Mouse (Mus musculus) midbrain, postnatal 0 days (tissue): ENCODE results near the gene Fn3k. TPM values are rescaled to one million over a fixed set of nuclear protein-coding genes. Genes with fewer than 3 reads are reported as not detected.
A peak's percentile ranks its signal among the peaks of the same experiment; 100 is the strongest.

Experiments
- ATAC-seq: fragments of 200-750 bp; cut with Nextera tagmentation; 2 replicates; pipeline ENCODE4 v1.8.0; 2017; ENCODE audit warnings: moderate number of reproducible peaks, mild to moderate bottlenecking, moderate TSS enrichment, moderate library complexity; ENCODE audit not compliant: low FRiP score
- DNase-seq: peaks from one replicate; pipeline ENCODE4 v3.0.0-alpha.2; 2015; ENCODE audit warnings: low spot score
- H3K27ac ChIP-seq: fragments of 300-500 bp; sonication (generic); 2 replicates; pipeline ENCODE4 v1.5.1; 2014; ENCODE audit warnings: low read depth, mild to moderate bottlenecking, low read length, mixed read lengths
- H3K27me3 ChIP-seq: fragments of 300-500 bp; sonication (generic); 2 replicates; pipeline ENCODE4 v1.6.1; 2014; ENCODE audit warnings: low read length, control low read depth, mixed read lengths; ENCODE audit not compliant: insufficient read depth
- H3K36me3 ChIP-seq: fragments of 300-500 bp; sonication (generic); 2 replicates; pipeline ENCODE4 v1.6.1; 2014; ENCODE audit warnings: low read length, control low read depth, mixed read lengths; ENCODE audit not compliant: insufficient read depth
- H3K4me1 ChIP-seq: fragments of 300-500 bp; sonication (generic); 2 replicates; pipeline ENCODE4 v1.6.1; 2014; ENCODE audit warnings: mild to moderate bottlenecking, control low read depth, antibody characterized with exemption, low read length, mixed read lengths; ENCODE audit not compliant: insufficient read depth
- H3K4me2 ChIP-seq: fragments of 300-500 bp; sonication (generic); 2 replicates; pipeline ENCODE4 v1.6.1; 2014; ENCODE audit warnings: low read depth, mild to moderate bottlenecking, low read length, mixed read lengths; ENCODE audit not compliant: poor library complexity, severe bottlenecking
- H3K4me3 ChIP-seq: fragments of 300-500 bp; sonication (generic); 2 replicates; pipeline ENCODE4 v1.5.1; 2014; ENCODE audit warnings: low read depth, mild to moderate bottlenecking, low read length, moderate library complexity
- H3K9ac ChIP-seq: fragments of 300-500 bp; sonication (generic); replicated peaks from 2 replicates; pipeline ENCODE4 v1.6.1; 2014; ENCODE audit warnings: mild to moderate bottlenecking, low read length, moderate library complexity, mixed read lengths; ENCODE audit not compliant: poor library complexity, severe bottlenecking
- H3K9me3 ChIP-seq: fragments of 300-500 bp; sonication (generic); 2 replicates; pipeline ENCODE4 v1.6.1; 2016; ENCODE audit warnings: low read length, control low read depth
- CTCF ChIP-seq: IDR thresholded peaks from 2 replicates; pipeline ENCODE4 v1.5.1; 2016; ENCODE audit warnings: antibody characterized with exemption, mild to moderate bottlenecking
- WGBS: fragments of 180-500 bp; shearing (Covaris S2); extraction: QIAGEN DNeasy Blood & Tissue Kit; methylation state at CpG from one replicate; pipeline ENCODE4 v1.1.7; 2014; 5-methylcytosine and 5-hydroxymethylcytosine counted together
- polyA plus RNA-seq: library from polyadenylated mRNA; unstranded; fragments of >200 nt; fragmentation: Nextera tagmentation; extraction: Ambion mirVana; gene quantifications from 2 replicates; pipeline ENCODE4 v1.2.1, GENCODE M21; 2015
- total RNA-seq: library from RNA; depleted of rRNA; stranded (reverse); fragments of >200 nt; gene quantifications from 2 replicates; pipeline ENCODE4 v1.2.3, GENCODE M21; 2014; rRNA removed

Gene Fn3k
- total RNA-seq (2.2 and 8.2 TPM in 2 replicates), polyA plus RNA-seq (3.7 and 3.9 TPM in 2 replicates)

- 3% methylated on average over 30 of the region's 30 CpGs for WGBS
- peak; percentile 91 for DNase-seq
- peaks cover 12% of the 10 kb centered on the region for H3K4me1 ChIP-seq
- H3K9me3 ChIP-seq, result no peaks in the 10 kb centered on the region
- peak; percentile 96 for ATAC-seq
- peak within 1 kb of the TSS; percentile 58 for H3K9ac ChIP-seq
- no peaks in the 10 kb centered on the region for H3K27me3 ChIP-seq
- no peak for TF ChIP-seq CTCF
- H3K27ac ChIP-seq, result peak within 1 kb of the TSS; percentile 48
- H3K4me3 ChIP-seq, result peak within 1 kb of the TSS; percentile 47
- H3K4me2 ChIP-seq, result peak within 1 kb of the TSS; percentile 84
- peaks cover 6% of the 10 kb centered on the region; the same call in 1 of the 2 replicates for H3K36me3 ChIP-seq
Measured at GRCm38 (mm10) chr11:121434156-121435155, at the start of gene Fn3k. Gene Fn3k (plus strand): TSS chr11:121434913.

- Histone ChIP-seq H3K36me3 (no peaks in the 10 kb centered on the region), H3K9ac (peak within 1 kb of the TSS; percentile 65), H3K4me2 (peak within 1 kb of the TSS; percentile 85), H3K27me3 (no peaks in the 10 kb centered on the region), H3K27ac (peak within 1 kb of the TSS; percentile 52), H3K9me3 (no peaks in the 10 kb centered on the region), H3K4me3 (peak within 1 kb of the TSS; percentile 68), H3K4me1 (peaks cover 3% of the 10 kb centered on the region; the same call in 1 of the 2 replicates)
- under 1% methylated on average over 61 of the region's 61 CpGs for WGBS
- TF ChIP-seq CTCF, result no peak; the same call in 1 of the 2 replicates
- peak; percentile 99 for DNase-seq
- ATAC-seq, result peak; percentile 99
Measured at GRCm38 (mm10) chr11:121387750-121388553, 46.8 kb upstream of the Fn3k start, which contains the start of gene Rab40b. Gene Rab40b (minus strand): TSS chr11:121388251.

- H3K36me3 ChIP-seq, result no peaks in the 10 kb centered on the region
- H3K9me3 ChIP-seq, result no peaks in the 10 kb centered on the region
- TF ChIP-seq CTCF, result peak; percentile 35
- DNase-seq (no peak), ATAC-seq (peak; percentile 34; the same call in 1 of the 2 replicates)
- peak overlapping the region; percentile 68 for H3K4me3 ChIP-seq
- H3K9ac ChIP-seq, result no peak overlapping the region
- H3K27ac ChIP-seq, result 0 out of 2 replicates have a peak overlapping the region, but pooled peaks have one; percentile 13
- peaks cover 3% of the 10 kb centered on the region; the same call in 1 of the 2 replicates for H3K4me1 ChIP-seq
- H3K27me3 ChIP-seq, result no peaks in the 10 kb centered on the region
- peak overlapping the region; percentile 85 for H3K4me2 ChIP-seq
- WGBS, result 12% methylated on average over 6 of the region's 6 CpGs
Measured at GRCm38 (mm10) chr11:121388554-121388945, 46.2 kb upstream of the Fn3k start.

GRCm38 (mm10) chr11:121390793-121391192 is 43.9 kb upstream of the Fn3k start:
- no peak for TF ChIP-seq CTCF
- H3K4me2 ChIP-seq, result no peak overlapping the region
- peaks cover 3% of the 10 kb centered on the region; the same call in 1 of the 2 replicates for H3K4me1 ChIP-seq
- ATAC-seq (no peak), DNase-seq (no peak)
- no peak overlapping the region for H3K9ac ChIP-seq
- no peak overlapping the region for H3K27ac ChIP-seq
- WGBS, result 66% methylated on average over 3 of the region's 3 CpGs
- no peaks in the 10 kb centered on the region for H3K9me3 ChIP-seq
- no peaks in the 10 kb centered on the region for H3K27me3 ChIP-seq
- H3K36me3 ChIP-seq, result no peaks in the 10 kb centered on the region
- no peak overlapping the region for H3K4me3 ChIP-seq

- no peak for DNase-seq
- no peak for ATAC-seq
- no peak overlapping the region for H3K4me2 ChIP-seq
- no peaks in the 10 kb centered on the region for H3K9me3 ChIP-seq
- no peaks in the 10 kb centered on the region for H3K27me3 ChIP-seq
- H3K4me3 ChIP-seq, result no peak overlapping the region
- no peak for TF ChIP-seq CTCF
- 86% methylated on average over 3 of the region's 3 CpGs for WGBS
- no peak overlapping the region for H3K27ac ChIP-seq
- H3K9ac ChIP-seq, result no peak overlapping the region
- no peaks in the 10 kb centered on the region for H3K36me3 ChIP-seq
- H3K4me1 ChIP-seq, result no peaks in the 10 kb centered on the region
Measured at GRCm38 (mm10) chr11:121392405-121392804, 42.3 kb upstream of the Fn3k start.
